Mouse (Mus musculus) midbrain, postnatal 0 days (tissue): Measurements from ENCODE around the gene Vsx2. TPM values are rescaled to one million over a fixed set of nuclear protein-coding genes. Genes with fewer than 3 reads are reported as not detected.

Experiments
- ATAC-seq: fragments of 200-750 bp; cut with Nextera tagmentation; 2 replicates; pipeline ENCODE4 v1.8.0; 2017; ENCODE audit warnings: moderate number of reproducible peaks, mild to moderate bottlenecking, moderate TSS enrichment, moderate library complexity; ENCODE audit not compliant: low FRiP score
- DNase-seq: peaks from one replicate; pipeline ENCODE4 v3.0.0-alpha.2; 2015; ENCODE audit warnings: low spot score
- H3K27ac ChIP-seq: fragments of 300-500 bp; sonication (generic); 2 replicates; pipeline ENCODE4 v1.5.1; 2014; ENCODE audit warnings: low read depth, mild to moderate bottlenecking, low read length, mixed read lengths
- H3K27me3 ChIP-seq: fragments of 300-500 bp; sonication (generic); 2 replicates; pipeline ENCODE4 v1.6.1; 2014; ENCODE audit warnings: low read length, control low read depth, mixed read lengths; ENCODE audit not compliant: insufficient read depth
- H3K36me3 ChIP-seq: fragments of 300-500 bp; sonication (generic); 2 replicates; pipeline ENCODE4 v1.6.1; 2014; ENCODE audit warnings: low read length, control low read depth, mixed read lengths; ENCODE audit not compliant: insufficient read depth
- H3K4me1 ChIP-seq: fragments of 300-500 bp; sonication (generic); 2 replicates; pipeline ENCODE4 v1.6.1; 2014; ENCODE audit warnings: mild to moderate bottlenecking, control low read depth, antibody characterized with exemption, low read length, mixed read lengths; ENCODE audit not compliant: insufficient read depth
- H3K4me2 ChIP-seq: fragments of 300-500 bp; sonication (generic); 2 replicates; pipeline ENCODE4 v1.6.1; 2014; ENCODE audit warnings: low read depth, mild to moderate bottlenecking, low read length, mixed read lengths; ENCODE audit not compliant: poor library complexity, severe bottlenecking
- H3K4me3 ChIP-seq: fragments of 300-500 bp; sonication (generic); 2 replicates; pipeline ENCODE4 v1.5.1; 2014; ENCODE audit warnings: low read depth, mild to moderate bottlenecking, low read length, moderate library complexity
- H3K9ac ChIP-seq: fragments of 300-500 bp; sonication (generic); replicated peaks from 2 replicates; pipeline ENCODE4 v1.6.1; 2014; ENCODE audit warnings: mild to moderate bottlenecking, low read length, moderate library complexity, mixed read lengths; ENCODE audit not compliant: poor library complexity, severe bottlenecking
- H3K9me3 ChIP-seq: fragments of 300-500 bp; sonication (generic); 2 replicates; pipeline ENCODE4 v1.6.1; 2016; ENCODE audit warnings: low read length, control low read depth
- CTCF ChIP-seq: IDR thresholded peaks from 2 replicates; pipeline ENCODE4 v1.5.1; 2016; ENCODE audit warnings: antibody characterized with exemption, mild to moderate bottlenecking
- WGBS: fragments of 180-500 bp; shearing (Covaris S2); extraction: QIAGEN DNeasy Blood & Tissue Kit; methylation state at CpG from one replicate; pipeline ENCODE4 v1.1.7; 2014; 5-methylcytosine and 5-hydroxymethylcytosine counted together
- polyA plus RNA-seq: library from polyadenylated mRNA; unstranded; fragments of >200 nt; fragmentation: Nextera tagmentation; extraction: Ambion mirVana; gene quantifications from 2 replicates; pipeline ENCODE4 v1.2.1, GENCODE M21; 2015
- total RNA-seq: library from RNA; depleted of rRNA; stranded (reverse); fragments of >200 nt; gene quantifications from 2 replicates; pipeline ENCODE4 v1.2.3, GENCODE M21; 2014; rRNA removed

Vsx2 gene
- total and polyA plus RNA-seq, 2 experiments from 2014 or later = 0.83 to 3.0 TPM

GRCm38 (mm10) chr12:84640654-84641053 lies 71.1 kb downstream of the Vsx2 start, which contains the start of gene Vrtn:
TSS of gene Vrtn (plus strand) at chr12:84641019.
- H3K9me3 ChIP-seq = no peaks in the 10 kb centered on the region
- H3K4me1 ChIP-seq = no peaks in the 10 kb centered on the region
- WGBS = 9% methylated on average over 9 of the region's 9 CpGs
- no peak within 1 kb of the TSS for H3K27ac ChIP-seq
- H3K9ac ChIP-seq = no peak within 1 kb of the TSS
- TF ChIP-seq CTCF = no peak
- no peak within 1 kb of the TSS for H3K4me2 ChIP-seq
- no peak within 1 kb of the TSS for H3K4me3 ChIP-seq
- DNase-seq (no peak), ATAC-seq (no peak)
- H3K27me3 ChIP-seq = peaks cover 30% of the 10 kb centered on the region
- no peaks in the 10 kb centered on the region for H3K36me3 ChIP-seq

Other genes with a start within 250 kb of the Vsx2 start
- gene Coq6, start 208.1 kb upstream of the Vsx2 start, total RNA-seq = 56.6 and 60.9 TPM in 2 replicates
- 40.6 and 41.6 TPM in 2 replicates for gene Coq6, start 208.1 kb upstream of the Vsx2 start, polyA plus RNA-seq
- gene Fam161b, start 207.9 kb upstream of the Vsx2 start, total RNA-seq = 10.4 and 12.5 TPM in 2 replicates
- 11.4 and 14.1 TPM in 2 replicates for gene Fam161b, start 207.9 kb upstream of the Vsx2 start, polyA plus RNA-seq
- 15.6 and 15.9 TPM in 2 replicates for gene Entpd5, start 160.7 kb upstream of the Vsx2 start, total RNA-seq
- 12.4 and 14.1 TPM in 2 replicates for gene Entpd5, start 160.7 kb upstream of the Vsx2 start, polyA plus RNA-seq
- 1.3 and 2.1 TPM in 2 replicates for gene Bbof1, start 160.7 kb upstream of the Vsx2 start, total RNA-seq
- 2.4 and 3.2 TPM in 2 replicates for gene Bbof1, start 160.7 kb upstream of the Vsx2 start, polyA plus RNA-seq
- 8.8 and 11.7 TPM in 2 replicates for gene Rnf113a2, start 152.6 kb upstream of the Vsx2 start, total RNA-seq
- gene Rnf113a2, start 152.6 kb upstream of the Vsx2 start, polyA plus RNA-seq = 18.4 and 19.1 TPM in 2 replicates
- 41.3 and 45.4 TPM in 2 replicates for gene Aldh6a1, start 118.8 kb upstream of the Vsx2 start, total RNA-seq
- 37.4 and 40.1 TPM in 2 replicates for gene Aldh6a1, start 118.8 kb upstream of the Vsx2 start, polyA plus RNA-seq
- 33.4 and 67.8 TPM in 2 replicates for gene Lin52, start 118.3 kb upstream of the Vsx2 start, total RNA-seq
- gene Lin52, start 118.3 kb upstream of the Vsx2 start, polyA plus RNA-seq = 22.8 and 26.7 TPM in 2 replicates
- gene Abcd4, start 47.7 kb downstream of the Vsx2 start, total RNA-seq = 6.8 and 10.0 TPM in 2 replicates
- 9.0 and 10.4 TPM in 2 replicates for gene Abcd4, start 47.7 kb downstream of the Vsx2 start, polyA plus RNA-seq
- not detected in 2 replicates for gene Vrtn, start 71.3 kb downstream of the Vsx2 start, total RNA-seq
- not detected in 2 replicates for gene Vrtn, start 71.3 kb downstream of the Vsx2 start, polyA plus RNA-seq
- gene Syndig1l, start 129.1 kb downstream of the Vsx2 start, total RNA-seq = 29.3 and 32.0 TPM in 2 replicates
- 15.7 and 17.4 TPM in 2 replicates for gene Syndig1l, start 129.1 kb downstream of the Vsx2 start, polyA plus RNA-seq
- gene Npc2, start 203.4 kb downstream of the Vsx2 start, total RNA-seq = 39.8 and 42.5 TPM in 2 replicates
- 43.9 and 44.8 TPM in 2 replicates for gene Npc2, start 203.4 kb downstream of the Vsx2 start, polyA plus RNA-seq
- gene Isca2, start 203.5 kb downstream of the Vsx2 start, total RNA-seq = 58.8 and 63.7 TPM in 2 replicates
- 119 and 127 TPM in 2 replicates for gene Isca2, start 203.5 kb downstream of the Vsx2 start, polyA plus RNA-seq